Mouse (Mus musculus): ENCODE data around the gene Dstyk. TPM values are rescaled to one million over a fixed set of nuclear protein-coding genes. Genes with fewer than 3 reads are reported as not detected.
A peak's percentile ranks its signal among the peaks of the same experiment; 100 is the strongest.
"Not testable (repeated sequence)": the region's sequence is repeated elsewhere in the genome, so short reads cannot be mapped to it uniquely, and the experiment has no call there.

The Dstyk gene
- polyA plus RNA-seq, 1 experiment from 2014 or later, result 18.4 TPM

- Histone ChIP-seq H3K9me3 (ENCODE audit: low read depth, low read length) (no peaks in the 10 kb centered on the region), H3K4me2 (no peak overlapping the region), H3K27me3 (ENCODE audit: insufficient read depth, low read length) (no peaks in the 10 kb centered on the region), H3K4me1 (ENCODE audit: insufficient read depth) (no peaks in the 10 kb centered on the region), H3K4me3 (ENCODE audit: low read depth, low read length) (no peak overlapping the region), H3K9ac (no peak overlapping the region), H3K36me3 (ENCODE audit: insufficient read depth) (peaks cover 40% of the 10 kb centered on the region), H3K27ac (ENCODE audit: low read depth) (no peak overlapping the region)
- ATAC-seq (ENCODE audit: insufficient read depth), result no peak
- DNase-seq, result no peak
- no peak for TF ChIP-seq CTCF (IDR thresholded peaks at IDR 0.05; ENCODE audit: low read depth)
- 80% methylated on average over 5 of the region's 5 CpGs for WGBS
Observed at GRCm38 (mm10) chr1:132437389-132437788, 20.0 kb downstream of the Dstyk start.

- peak; percentile 31; the same call in 1 of the 2 replicates for TF ChIP-seq CTCF (IDR thresholded peaks at IDR 0.05; ENCODE audit: low read depth)
- 74% methylated on average over 1 of the region's 1 CpGs for WGBS
- Histone ChIP-seq H3K4me2 (no peak overlapping the region), H3K9ac (no peak overlapping the region), H3K4me3 (ENCODE audit: low read depth, low read length) (no peak overlapping the region), H3K36me3 (ENCODE audit: insufficient read depth) (peaks cover 26% of the 10 kb centered on the region), H3K4me1 (ENCODE audit: insufficient read depth) (no peaks in the 10 kb centered on the region), H3K27ac (ENCODE audit: low read depth) (no peak overlapping the region), H3K9me3 (ENCODE audit: low read depth, low read length) (no peaks in the 10 kb centered on the region), H3K27me3 (ENCODE audit: insufficient read depth, low read length) (no peaks in the 10 kb centered on the region)
- ATAC-seq (ENCODE audit: insufficient read depth) (no peak), DNase-seq (no peak)
Observed at GRCm38 (mm10) chr1:132440896-132441435, 23.6 kb downstream of the Dstyk start.

- Histone ChIP-seq H3K4me2 (no peak overlapping the region), H3K27me3 (ENCODE audit: insufficient read depth, low read length) (no peaks in the 10 kb centered on the region), H3K9me3 (ENCODE audit: low read depth, low read length) (no peaks in the 10 kb centered on the region), H3K4me3 (ENCODE audit: low read depth, low read length) (no peak overlapping the region), H3K4me1 (ENCODE audit: insufficient read depth) (no peaks in the 10 kb centered on the region), H3K27ac (ENCODE audit: low read depth) (no peak overlapping the region), H3K9ac (no peak overlapping the region), H3K36me3 (ENCODE audit: insufficient read depth) (peaks cover 24% of the 10 kb centered on the region)
- no peak for ATAC-seq (ENCODE audit: insufficient read depth)
- TF ChIP-seq CTCF (IDR thresholded peaks at IDR 0.05; ENCODE audit: low read depth), result no peak
- DNase-seq, result no peak
- 91% methylated on average over 7 of the region's 7 CpGs for WGBS
Observed at GRCm38 (mm10) chr1:132449742-132450141, 32.4 kb downstream of the Dstyk start.

GRCm38 (mm10) chr1:132464651-132465050, 47.3 kb downstream of the Dstyk start:
- 59% methylated on average over 5 of the region's 5 CpGs for WGBS

GRCm38 (mm10) chr1:132468926-132469325, 51.6 kb downstream of the Dstyk start:
- Histone ChIP-seq H3K9ac (no peak overlapping the region), H3K4me2 (no peak overlapping the region), H3K27me3 (ENCODE audit: insufficient read depth, low read length) (no peaks in the 10 kb centered on the region), H3K27ac (ENCODE audit: low read depth) (no peak overlapping the region), H3K36me3 (ENCODE audit: insufficient read depth) (peaks cover 17% of the 10 kb centered on the region), H3K9me3 (ENCODE audit: low read depth, low read length) (no peaks in the 10 kb centered on the region), H3K4me1 (ENCODE audit: insufficient read depth) (no peaks in the 10 kb centered on the region), H3K4me3 (ENCODE audit: low read depth, low read length) (no peak overlapping the region)
- ATAC-seq (ENCODE audit: insufficient read depth) (peak; percentile 53; the same call in 1 of the 2 replicates), DNase-seq (peak; percentile 57)
- TF ChIP-seq CTCF (IDR thresholded peaks at IDR 0.05; ENCODE audit: low read depth), result no peak

More at GRCm38 (mm10) chr1:132464651-132465050, 47.3 kb downstream of the Dstyk start:
- no peaks in the 10 kb centered on the region for H3K9me3 ChIP-seq (ENCODE audit: low read depth, low read length)
- no peak overlapping the region for H3K4me3 ChIP-seq (ENCODE audit: low read depth, low read length)
- H3K27me3 ChIP-seq (ENCODE audit: insufficient read depth, low read length), result no peaks in the 10 kb centered on the region
- H3K27ac ChIP-seq (ENCODE audit: low read depth), result no peak overlapping the region
- H3K4me1 ChIP-seq (ENCODE audit: insufficient read depth), result no peaks in the 10 kb centered on the region
- peak; percentile 14 for DNase-seq
- ATAC-seq (ENCODE audit: insufficient read depth), result no peak
- H3K9ac ChIP-seq, result no peak overlapping the region
- H3K4me2 ChIP-seq, result no peak overlapping the region
- TF ChIP-seq CTCF (IDR thresholded peaks at IDR 0.05; ENCODE audit: low read depth), result no peak
- peaks cover 39% of the 10 kb centered on the region for H3K36me3 ChIP-seq (ENCODE audit: insufficient read depth)

GRCm38 (mm10) chr1:132469519-132469918, 52.2 kb downstream of the Dstyk start:
- peaks cover 12% of the 10 kb centered on the region for H3K36me3 ChIP-seq (ENCODE audit: insufficient read depth)
- peak; percentile 6 for DNase-seq
- WGBS, result 93% methylated on average over 7 of the region's 7 CpGs
- no peak for TF ChIP-seq CTCF (IDR thresholded peaks at IDR 0.05; ENCODE audit: low read depth)
- no peak overlapping the region for H3K4me2 ChIP-seq
- H3K27me3 ChIP-seq (ENCODE audit: insufficient read depth, low read length), result no peaks in the 10 kb centered on the region
- H3K4me1 ChIP-seq (ENCODE audit: insufficient read depth), result no peaks in the 10 kb centered on the region
- H3K9me3 ChIP-seq (ENCODE audit: low read depth, low read length), result no peaks in the 10 kb centered on the region
- no peak overlapping the region for H3K27ac ChIP-seq (ENCODE audit: low read depth)
- H3K9ac ChIP-seq, result no peak overlapping the region
- ATAC-seq (ENCODE audit: insufficient read depth), result 0 out of 2 replicates have a peak, but pooled peaks have one; percentile 15
- H3K4me3 ChIP-seq (ENCODE audit: low read depth, low read length), result no peak overlapping the region

- H3K9me3 ChIP-seq (ENCODE audit: low read depth, low read length); H3K27ac ChIP-seq (ENCODE audit: low read depth); H3K27me3 ChIP-seq (ENCODE audit: insufficient read depth, low read length); H3K4me2 ChIP-seq; H3K4me1 ChIP-seq (ENCODE audit: insufficient read depth); DNase-seq; ATAC-seq (ENCODE audit: insufficient read depth); H3K4me3 ChIP-seq (ENCODE audit: low read depth, low read length); H3K9ac ChIP-seq: not testable (repeated sequence)
- 77% methylated on average over 1 of the region's 1 CpGs for WGBS
- H3K36me3 ChIP-seq (ENCODE audit: insufficient read depth), result peaks cover 12% of the 10 kb centered on the region
Observed at GRCm38 (mm10) chr1:132470031-132470430, 52.7 kb downstream of the Dstyk start.

Measured in lung, embryonic 14.5 days (tissue).